Mouse (Mus musculus) intestine, postnatal 0 days (tissue): ENCODE measurements at regions not wholly inside any gene's neighbourhood (a gene's known extent, or its start where the extent isn't known, plus 50 kb on each side); places are given as distances from the start of the nearest gene placed in this dataset.

Experiments used
- ATAC-seq: fragments of 200-750 bp; cut with Nextera tagmentation; 2 replicates; pipeline ENCODE4 v1.8.0; 2017; ENCODE audit warnings: mild to moderate bottlenecking, moderate TSS enrichment, moderate library complexity
- H3K27ac ChIP-seq: fragments of 300-500 bp; sonication (generic); 2 replicates; pipeline ENCODE4 v1.5.1; 2014; ENCODE audit warnings: mild to moderate bottlenecking, low read depth, low read length, moderate library complexity
- H3K27me3 ChIP-seq: fragments of 300-500 bp; sonication (generic); replicated peaks from 2 replicates; pipeline ENCODE4 v1.6.1; 2014; ENCODE audit warnings: low read length, mixed read lengths; ENCODE audit not compliant: control insufficient read depth, insufficient read depth
- H3K36me3 ChIP-seq: fragments of 300-500 bp; sonication (generic); 2 replicates; pipeline ENCODE4 v1.6.1; 2014; ENCODE audit warnings: mild to moderate bottlenecking, moderate library complexity; ENCODE audit not compliant: control insufficient read depth, insufficient read depth
- H3K4me1 ChIP-seq: fragments of 300-500 bp; sonication (generic); replicated peaks from 2 replicates; pipeline ENCODE4 v1.6.1; 2014; ENCODE audit warnings: antibody characterized with exemption, low read length, mixed read lengths; ENCODE audit not compliant: control insufficient read depth, insufficient read depth
- H3K4me2 ChIP-seq: fragments of 300-500 bp; sonication (generic); replicated peaks from 2 replicates; pipeline ENCODE4 v1.6.1; 2014; ENCODE audit warnings: low read depth, mild to moderate bottlenecking, moderate library complexity
- H3K4me3 ChIP-seq: fragments of 300-500 bp; sonication (generic); 2 replicates; pipeline ENCODE4 v1.5.1; 2014; ENCODE audit warnings: low read depth, low read length
- H3K9ac ChIP-seq: fragments of 300-500 bp; sonication (generic); 2 replicates; pipeline ENCODE4 v1.6.1; 2014; ENCODE audit warnings: mild to moderate bottlenecking, low read depth, low read length
- H3K9me3 ChIP-seq: fragments of 300-500 bp; sonication (generic); 2 replicates; pipeline ENCODE4 v1.6.1; 2016; ENCODE audit warnings: mixed run types; ENCODE audit not compliant: control insufficient read depth
- CTCF ChIP-seq: sonication (generic); IDR thresholded peaks from 2 replicates; pipeline ENCODE4 v1.5.1; 2016; ENCODE audit warnings: low read depth, mild to moderate bottlenecking, control low read depth, antibody characterized with exemption, moderate library complexity
- whole genome bisulfite sequencing: fragments of 180-500 bp; shearing (Covaris S2); extraction: QIAGEN DNeasy Blood & Tissue Kit; methylation state at CpG from one replicate; pipeline ENCODE4 v1.1.7; 2014; 5-methylcytosine and 5-hydroxymethylcytosine counted together

GRCm38 (mm10) chr9:43524947-43525565, 214.4 kb downstream of the Trim29 start:
- WGBS: 71% methylated on average over 4 of the region's 4 CpGs

GRCm38 (mm10) chr9:43532187-43532586, 211.6 kb upstream of the Nectin1 start:
- Histone ChIP-seq H3K9ac (no peak overlapping the region), H3K36me3 (no peaks in the 10 kb centered on the region), H3K27me3 (no peaks in the 10 kb centered on the region), H3K9me3 (no peaks in the 10 kb centered on the region), H3K4me1 (no peaks in the 10 kb centered on the region), H3K4me2 (no peak overlapping the region), H3K27ac (no peak overlapping the region), H3K4me3 (no peak overlapping the region)
- WGBS: 70% methylated on average over 2 of the region's 2 CpGs
- no peak for TF ChIP-seq CTCF
- no peak for ATAC-seq

More at GRCm38 (mm10) chr9:43524947-43525565, 214.4 kb downstream of the Trim29 start:
- no peak overlapping the region for H3K4me3 ChIP-seq
- H3K9ac ChIP-seq: no peak overlapping the region
- ATAC-seq: no peak
- H3K9me3 ChIP-seq: no peaks in the 10 kb centered on the region
- H3K27me3 ChIP-seq: no peaks in the 10 kb centered on the region
- no peak overlapping the region for H3K27ac ChIP-seq
- no peaks in the 10 kb centered on the region for H3K36me3 ChIP-seq
- no peaks in the 10 kb centered on the region for H3K4me1 ChIP-seq
- no peak overlapping the region for H3K4me2 ChIP-seq
- TF ChIP-seq CTCF: no peak

GRCm38 (mm10) chr9:43535967-43536366, 207.8 kb upstream of the Nectin1 start:
- no peak for ATAC-seq
- no peak for TF ChIP-seq CTCF
- Histone ChIP-seq H3K9me3 (no peaks in the 10 kb centered on the region), H3K4me3 (no peak overlapping the region), H3K4me2 (no peak overlapping the region), H3K9ac (no peak overlapping the region), H3K27ac (no peak overlapping the region), H3K4me1 (no peaks in the 10 kb centered on the region), H3K36me3 (no peaks in the 10 kb centered on the region), H3K27me3 (no peaks in the 10 kb centered on the region)
- WGBS: 80% methylated on average over 7 of the region's 7 CpGs

GRCm38 (mm10) chr9:43537121-43537520, 206.7 kb upstream of the Nectin1 start:
- Histone ChIP-seq H3K9me3 (no peaks in the 10 kb centered on the region), H3K36me3 (no peaks in the 10 kb centered on the region), H3K27me3 (no peaks in the 10 kb centered on the region), H3K9ac (no peak overlapping the region), H3K27ac (no peak overlapping the region), H3K4me1 (no peaks in the 10 kb centered on the region), H3K4me2 (no peak overlapping the region), H3K4me3 (no peak overlapping the region)
- no peak for TF ChIP-seq CTCF
- no peak for ATAC-seq
- 89% methylated on average over 11 of the region's 11 CpGs for WGBS

- no peak overlapping the region for H3K4me2 ChIP-seq
- no peak for ATAC-seq
These were observed 203.7 kb upstream of the Nectin1 start for GRCm38 (mm10) chr9:43540131-43540530.

GRCm38 (mm10) chr9:43541234-43541633, 202.6 kb upstream of the Nectin1 start:
- 86% methylated on average over 8 of the region's 8 CpGs for WGBS
- no peak for ATAC-seq
- Histone ChIP-seq H3K4me2 (no peak overlapping the region), H3K9ac (no peak overlapping the region), H3K27ac (no peak overlapping the region), H3K4me1 (peaks cover 3% of the 10 kb centered on the region; the same call in 1 of the 2 replicates), H3K4me3 (no peak overlapping the region), H3K9me3 (no peaks in the 10 kb centered on the region), H3K36me3 (no peaks in the 10 kb centered on the region), H3K27me3 (no peaks in the 10 kb centered on the region)
- no peak for TF ChIP-seq CTCF

More at GRCm38 (mm10) chr9:43540131-43540530, 203.7 kb upstream of the Nectin1 start:
- Histone ChIP-seq H3K4me1 (peaks cover 1% of the 10 kb centered on the region; the same call in 1 of the 2 replicates), H3K9me3 (no peaks in the 10 kb centered on the region), H3K4me3 (no peak overlapping the region), H3K36me3 (no peaks in the 10 kb centered on the region), H3K27ac (no peak overlapping the region), H3K9ac (no peak overlapping the region), H3K27me3 (no peaks in the 10 kb centered on the region)
- WGBS: 71% methylated on average over 3 of the region's 3 CpGs
- no peak for TF ChIP-seq CTCF
